Mouse (Mus musculus) gastrocnemius, postnatal 4 days (tissue): Measurements from ENCODE around the gene Rxra. TPM values are rescaled to one million over a fixed set of nuclear protein-coding genes. Genes with fewer than 3 reads are reported as not detected.

ENCODE experiments used
- DNase-seq, 2 experiments: peaks; one replicate each; pipeline ENCODE4 v3.0.0; 2021 to 2022; ENCODE audit warnings: low spot score in 2 of 2, mixed read lengths in 2 of 2
- total RNA-seq, 2 experiments: library from RNA; stranded (reverse); gene quantifications; 2 replicates each; pipeline ENCODE4 v1.2.3; 2021

Gene Rxra
- total RNA-seq, 2 experiments from 2014 or later, result 59.0 to 60.2 TPM

GRCm38 (mm10) chr2:27734800-27735199 is 58.6 kb downstream of the Rxra start:
- DNase-seq, result no peak

- no peak for DNase-seq
Observed at GRCm38 (mm10) chr2:27736802-27737201, 60.6 kb downstream of the Rxra start.

- DNase-seq, result no peak
Observed at GRCm38 (mm10) chr2:27738396-27738795, 62.2 kb downstream of the Rxra start.

GRCm38 (mm10) chr2:27740091-27740608 is 63.9 kb downstream of the Rxra start:
- DNase-seq, result peak; percentile 45 to 78

- no peak for DNase-seq
Observed at GRCm38 (mm10) chr2:27743177-27743576, 66.9 kb downstream of the Rxra start.

- no peak for DNase-seq
Observed at GRCm38 (mm10) chr2:27743863-27744611, 67.8 kb downstream of the Rxra start.

- no peak for DNase-seq
Observed at GRCm38 (mm10) chr2:27744612-27745351, 68.5 kb downstream of the Rxra start.

- no peak for DNase-seq
Observed at GRCm38 (mm10) chr2:27745673-27746620, 69.7 kb downstream of the Rxra start.

- no peak for DNase-seq
Observed at GRCm38 (mm10) chr2:27746854-27747253, 70.6 kb downstream of the Rxra start.

- no peak for DNase-seq
Observed at GRCm38 (mm10) chr2:27748984-27749383, 72.7 kb downstream of the Rxra start.

- DNase-seq, result no peak
Observed at GRCm38 (mm10) chr2:27750399-27751134, 74.3 kb downstream of the Rxra start.

GRCm38 (mm10) chr2:27751135-27751519 is 74.9 kb downstream of the Rxra start:
- no peak for DNase-seq

- DNase-seq, result no peak
Observed at GRCm38 (mm10) chr2:27751803-27752202, 75.6 kb downstream of the Rxra start.

GRCm38 (mm10) chr2:27754094-27754493 is 77.9 kb downstream of the Rxra start:
- DNase-seq, result no peak

GRCm38 (mm10) chr2:27755986-27756641 is 79.9 kb downstream of the Rxra start:
- DNase-seq, result no peak

GRCm38 (mm10) chr2:27758414-27759301 is 82.4 kb downstream of the Rxra start:
- DNase-seq, result peak; percentile 76 to 92

GRCm38 (mm10) chr2:27759431-27759830 is 83.2 kb downstream of the Rxra start:
- no peak for DNase-seq

GRCm38 (mm10) chr2:27761260-27761995 is 85.2 kb downstream of the Rxra start:
- DNase-seq, result no peak
